Mouse (Mus musculus): ENCODE results near the gene Tm7sf3. TPM values are rescaled to one million over a fixed set of nuclear protein-coding genes. Genes with fewer than 3 reads are reported as not detected.

The Tm7sf3 gene
- polyA plus RNA-seq, 1 experiment: 22.9 TPM

DNA sequence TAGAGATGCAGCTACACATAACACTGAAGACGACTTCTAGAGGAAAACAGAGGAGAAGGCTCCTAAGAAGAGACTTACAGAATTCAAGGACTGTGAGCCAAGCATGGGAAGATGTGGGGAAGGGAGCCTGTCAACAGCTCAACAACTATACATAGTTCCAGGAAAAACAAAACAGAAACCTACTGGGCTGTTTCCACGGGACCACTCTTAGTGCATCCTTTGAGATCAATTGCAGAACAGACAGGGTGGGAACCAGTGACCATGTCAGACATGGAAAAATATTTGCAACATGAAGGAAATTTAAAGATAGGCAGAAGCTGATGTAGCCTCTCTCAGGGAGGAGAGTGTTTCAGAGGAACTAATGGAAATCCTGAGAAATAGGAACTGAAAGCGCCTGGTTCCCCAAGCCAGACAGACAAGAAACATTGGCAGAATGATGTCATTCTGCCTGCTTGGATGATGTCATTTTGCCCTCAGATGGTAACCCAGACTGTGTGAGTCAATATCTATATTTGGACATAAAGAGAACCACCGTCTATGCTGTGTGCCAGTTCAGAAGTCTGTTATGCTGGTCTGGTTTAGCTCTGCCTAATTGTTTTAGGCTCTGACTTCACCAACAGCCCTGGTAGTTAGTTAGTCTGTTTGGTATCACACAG lies 32.4 kb upstream of the Tm7sf3 start:
- Histone ChIP-seq H3K27ac (ENCODE audit: insufficient read depth, low read length) (no peak overlapping the region; the same call in 1 of the 2 replicates), H3K4me1 (ENCODE audit: control insufficient read depth, insufficient read depth, low read length) (no peaks in the 10 kb centered on the region), H3K4me3 (ENCODE audit: insufficient read depth, low read length) (no peak overlapping the region)
- TF ChIP-seq POLR2A (IDR thresholded peaks at IDR 0.05; ENCODE audit: extremely low read depth, insufficient read depth, low read length): no peak
- TF ChIP-seq CTCF (IDR thresholded peaks at IDR 0.05; ENCODE audit: extremely low read depth, insufficient read depth, low read length): no peak

DNA sequence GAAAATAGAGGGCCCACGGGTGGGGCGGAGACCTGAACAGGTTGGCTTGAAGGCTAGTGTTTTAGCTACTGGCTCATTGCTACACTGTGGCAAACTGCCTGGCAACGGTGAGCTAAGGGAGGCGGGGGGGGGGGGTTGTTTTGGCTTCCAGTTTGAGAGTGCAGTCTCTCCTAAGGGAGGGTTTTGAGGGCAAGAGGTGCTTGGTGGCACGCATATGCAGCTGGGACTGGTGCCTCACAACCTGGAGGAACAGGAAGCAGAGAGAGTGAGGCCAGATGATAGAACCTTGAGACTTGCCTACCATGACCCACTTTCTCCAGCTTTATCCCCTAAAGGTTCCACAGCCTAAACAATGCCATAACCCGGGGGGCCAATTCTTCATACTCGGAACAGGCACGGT lies 31.8 kb upstream of the Tm7sf3 start:
- no peaks in the 10 kb centered on the region for H3K4me1 ChIP-seq (ENCODE audit: control insufficient read depth, insufficient read depth, low read length)
- no peak overlapping the region for H3K27ac ChIP-seq (ENCODE audit: insufficient read depth, low read length)
- TF ChIP-seq POLR2A (IDR thresholded peaks at IDR 0.05; ENCODE audit: extremely low read depth, insufficient read depth, low read length) (no peak), CTCF (IDR thresholded peaks at IDR 0.05; ENCODE audit: extremely low read depth, insufficient read depth, low read length) (no peak)
- no peak overlapping the region for H3K4me3 ChIP-seq (ENCODE audit: insufficient read depth, low read length)

DNA sequence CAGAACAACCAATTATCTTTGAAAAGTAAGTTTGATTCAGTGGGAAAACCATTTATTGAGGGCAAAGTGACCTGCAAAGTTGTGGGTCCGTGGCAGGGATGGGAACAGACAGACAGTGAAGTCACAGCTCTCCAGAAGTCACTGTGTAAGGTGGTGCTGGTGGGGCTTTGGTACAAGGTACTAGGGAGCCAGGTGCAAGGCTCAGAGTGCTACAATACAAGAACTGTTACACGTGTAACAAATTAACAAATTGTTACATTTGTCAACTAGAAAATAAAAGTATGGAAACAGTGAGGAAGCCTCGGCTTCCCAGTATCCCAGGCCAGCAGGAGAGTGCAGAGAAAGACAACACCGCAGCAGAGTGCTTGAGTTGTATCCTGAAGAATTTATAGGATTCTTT lies 31.1 kb upstream of the Tm7sf3 start:
- Histone ChIP-seq H3K4me3 (ENCODE audit: insufficient read depth, low read length) (no peak overlapping the region), H3K27ac (ENCODE audit: insufficient read depth, low read length) (no peak overlapping the region), H3K4me1 (ENCODE audit: control insufficient read depth, insufficient read depth, low read length) (no peaks in the 10 kb centered on the region)
- TF ChIP-seq POLR2A (IDR thresholded peaks at IDR 0.05; ENCODE audit: extremely low read depth, insufficient read depth, low read length) (no peak), CTCF (IDR thresholded peaks at IDR 0.05; ENCODE audit: extremely low read depth, insufficient read depth, low read length) (no peak)

DNA sequence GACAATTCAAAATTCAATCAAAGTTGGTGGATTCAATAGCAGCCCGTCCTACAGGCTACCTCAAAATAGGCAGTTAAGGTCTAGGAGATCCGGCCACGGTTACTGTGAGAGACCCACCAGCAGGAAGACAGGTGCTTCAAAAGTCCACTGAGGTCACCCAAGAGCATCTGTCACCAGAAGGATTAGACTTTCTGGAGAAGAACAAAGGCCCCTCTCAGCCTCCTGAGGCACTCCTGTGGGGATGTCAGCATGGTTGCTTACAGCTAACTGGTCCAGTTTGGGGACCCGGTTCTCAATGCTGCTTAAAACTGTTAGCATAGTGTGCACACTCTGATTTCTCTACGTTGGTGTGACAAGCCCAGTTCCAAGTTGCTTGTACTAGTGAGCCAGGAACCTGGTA lies 29.5 kb upstream of the Tm7sf3 start:
- Histone ChIP-seq H3K27ac (ENCODE audit: insufficient read depth, low read length) (no peak overlapping the region), H3K4me3 (ENCODE audit: insufficient read depth, low read length) (no peak overlapping the region), H3K4me1 (ENCODE audit: control insufficient read depth, insufficient read depth, low read length) (no peaks in the 10 kb centered on the region)
- no peak for TF ChIP-seq CTCF (IDR thresholded peaks at IDR 0.05; ENCODE audit: extremely low read depth, insufficient read depth, low read length)
- no peak for TF ChIP-seq POLR2A (IDR thresholded peaks at IDR 0.05; ENCODE audit: extremely low read depth, insufficient read depth, low read length)

DNA sequence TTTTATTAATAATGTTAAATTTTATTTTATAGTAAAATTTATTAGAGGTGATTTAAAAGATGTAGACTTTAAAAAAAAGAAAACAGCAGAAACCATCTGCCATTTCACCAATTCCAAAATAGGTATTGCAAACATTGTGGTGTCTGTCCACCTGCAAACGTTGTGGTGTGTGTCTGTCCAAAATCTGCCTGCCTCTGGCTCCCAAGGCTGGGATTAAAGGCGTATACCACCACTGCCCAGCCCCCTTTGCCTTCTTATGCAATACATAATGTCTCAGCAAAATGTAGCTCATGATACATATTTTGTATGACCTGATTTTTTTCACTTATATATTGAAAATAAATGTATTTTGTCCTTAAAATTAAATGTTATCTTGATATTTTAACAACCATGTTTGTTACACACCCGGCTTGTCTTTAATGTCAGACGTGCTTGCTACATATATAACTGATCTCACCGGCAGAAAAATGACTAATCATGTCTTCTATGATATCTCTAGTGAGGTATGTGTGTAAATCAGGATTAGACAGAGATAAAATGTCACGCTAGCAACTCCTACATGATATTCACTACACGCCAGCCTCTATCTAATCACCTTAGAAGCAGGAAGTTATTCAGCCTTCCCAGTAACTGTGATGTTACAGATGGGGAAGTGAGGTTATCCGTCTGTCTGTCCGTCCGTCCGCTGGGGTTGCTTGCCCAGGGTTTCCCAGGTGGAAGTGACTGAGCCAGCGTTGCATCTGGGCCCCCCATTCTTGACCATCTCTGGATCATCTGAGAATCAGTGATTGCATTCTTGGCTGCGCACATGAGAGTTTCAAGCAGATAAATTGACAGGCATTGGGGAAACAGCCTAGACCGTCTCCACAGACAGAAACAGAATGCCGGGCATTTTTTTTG lies 28.6 kb upstream of the Tm7sf3 start:
- TF ChIP-seq CTCF (IDR thresholded peaks at IDR 0.05; ENCODE audit: extremely low read depth, insufficient read depth, low read length) (no peak), POLR2A (IDR thresholded peaks at IDR 0.05; ENCODE audit: extremely low read depth, insufficient read depth, low read length) (no peak)
- H3K4me1 ChIP-seq (ENCODE audit: control insufficient read depth, insufficient read depth, low read length): no peaks in the 10 kb centered on the region
- no peak overlapping the region for H3K27ac ChIP-seq (ENCODE audit: insufficient read depth, low read length)
- H3K4me3 ChIP-seq (ENCODE audit: insufficient read depth, low read length): no peak overlapping the region

DNA sequence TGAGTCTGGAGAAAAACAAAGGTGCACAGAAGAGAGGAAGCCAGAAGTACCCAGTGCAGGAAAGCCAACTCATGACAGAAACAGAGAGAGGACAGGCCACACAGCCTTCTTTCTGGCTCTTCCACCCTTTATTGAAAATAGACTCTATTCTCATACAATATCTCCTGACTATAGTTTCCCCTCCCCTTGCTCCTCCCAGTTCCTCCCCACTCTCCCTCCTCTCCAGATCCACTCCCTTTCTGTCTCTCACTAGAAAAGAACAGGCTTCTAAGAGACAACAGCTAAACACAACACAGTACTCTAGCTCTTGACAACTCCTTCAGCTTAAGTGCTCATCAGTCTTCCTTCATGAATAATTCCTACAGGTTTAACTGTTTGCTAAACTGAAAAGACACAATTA lies 26.0 kb upstream of the Tm7sf3 start:
- Histone ChIP-seq H3K4me3 (ENCODE audit: insufficient read depth, low read length) (no peak overlapping the region), H3K27ac (ENCODE audit: insufficient read depth, low read length) (no peak overlapping the region)
- TF ChIP-seq POLR2A (IDR thresholded peaks at IDR 0.05; ENCODE audit: extremely low read depth, insufficient read depth, low read length): no peak

DNA sequence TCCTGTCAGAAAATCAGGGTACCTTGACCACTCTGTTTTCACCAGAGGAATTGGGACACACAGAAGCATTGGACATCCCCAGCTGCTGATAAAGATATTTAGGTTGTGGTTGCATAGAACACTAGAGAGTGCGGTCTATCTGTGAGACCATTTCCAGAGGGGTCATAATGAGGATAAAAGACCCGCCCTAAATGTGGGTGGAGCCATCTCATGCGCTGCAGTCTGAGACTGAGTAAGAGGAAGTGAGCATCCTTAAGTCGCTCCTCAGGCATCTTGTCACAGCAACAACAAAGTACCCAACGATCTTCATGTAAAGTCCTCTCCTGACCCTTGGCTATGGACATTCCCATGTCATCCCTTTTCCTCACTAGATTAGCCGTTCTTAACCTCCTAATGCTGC lies 24.2 kb upstream of the Tm7sf3 start:
- TF ChIP-seq CTCF (IDR thresholded peaks at IDR 0.05; ENCODE audit: extremely low read depth, insufficient read depth, low read length): no peak
- Histone ChIP-seq H3K4me1 (ENCODE audit: control insufficient read depth, insufficient read depth, low read length) (0 out of 2 replicates have a peak, but pooled peaks cover 3% of the 10 kb centered on the region), H3K27ac (ENCODE audit: insufficient read depth, low read length) (no peak overlapping the region), H3K4me3 (ENCODE audit: insufficient read depth, low read length) (no peak overlapping the region)

More for the DNA sequence above, 26.0 kb upstream of the Tm7sf3 start:
- 0 out of 2 replicates have a peak, but pooled peaks cover 3% of the 10 kb centered on the region for H3K4me1 ChIP-seq (ENCODE audit: control insufficient read depth, insufficient read depth, low read length)

DNA sequence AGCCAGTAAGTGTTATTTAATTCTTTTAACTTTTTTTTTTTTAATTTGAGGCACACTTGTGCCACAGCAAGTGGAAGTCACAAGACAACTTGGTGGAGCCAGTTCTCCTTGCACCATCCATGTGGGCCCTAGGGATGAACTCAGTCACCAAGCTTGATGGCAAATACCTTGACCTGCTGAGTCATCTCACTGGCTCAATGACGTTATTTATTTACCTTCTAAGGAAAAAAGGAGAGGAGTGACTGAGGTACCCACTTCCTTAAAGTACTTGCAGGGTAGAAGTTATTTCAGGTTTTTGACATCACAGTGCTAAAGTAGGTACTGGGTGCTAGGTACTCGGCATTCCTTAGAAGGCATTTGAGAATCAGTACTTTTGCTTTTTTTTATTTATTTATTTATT lies 22.8 kb upstream of the Tm7sf3 start:
- TF ChIP-seq CTCF (IDR thresholded peaks at IDR 0.05; ENCODE audit: extremely low read depth, insufficient read depth, low read length) (no peak), POLR2A (IDR thresholded peaks at IDR 0.05; ENCODE audit: extremely low read depth, insufficient read depth, low read length) (no peak)
- H3K4me3 ChIP-seq (ENCODE audit: insufficient read depth, low read length): no peak overlapping the region
- no peak overlapping the region for H3K27ac ChIP-seq (ENCODE audit: insufficient read depth, low read length)
- 0 out of 2 replicates have a peak, but pooled peaks cover 3% of the 10 kb centered on the region for H3K4me1 ChIP-seq (ENCODE audit: control insufficient read depth, insufficient read depth, low read length)

DNA sequence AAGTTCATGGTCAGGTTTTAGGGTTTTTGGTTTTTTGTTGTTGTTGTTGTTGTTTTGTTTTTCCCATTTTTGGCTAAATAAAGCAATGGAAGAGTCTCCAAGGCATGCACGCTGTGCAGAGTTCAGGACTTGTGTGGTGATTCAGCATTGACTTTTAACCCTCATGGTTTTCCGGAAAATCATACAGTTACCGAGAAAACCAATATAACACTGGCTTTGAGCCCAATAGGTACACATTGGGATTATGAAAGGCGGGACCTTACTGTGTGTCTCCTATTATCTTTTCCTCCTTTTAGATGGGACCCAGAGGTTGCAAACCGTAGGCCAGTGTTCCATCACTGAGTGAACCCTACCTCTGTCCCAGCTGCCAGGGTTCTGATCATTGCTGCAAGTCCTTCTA lies 22.3 kb upstream of the Tm7sf3 start:
- Histone ChIP-seq H3K4me1 (ENCODE audit: control insufficient read depth, insufficient read depth, low read length) (0 out of 2 replicates have a peak, but pooled peaks cover 3% of the 10 kb centered on the region), H3K27ac (ENCODE audit: insufficient read depth, low read length) (no peak overlapping the region), H3K4me3 (ENCODE audit: insufficient read depth, low read length) (no peak overlapping the region)
- no peak for TF ChIP-seq POLR2A (IDR thresholded peaks at IDR 0.05; ENCODE audit: extremely low read depth, insufficient read depth, low read length)
- no peak for TF ChIP-seq CTCF (IDR thresholded peaks at IDR 0.05; ENCODE audit: extremely low read depth, insufficient read depth, low read length)

DNA sequence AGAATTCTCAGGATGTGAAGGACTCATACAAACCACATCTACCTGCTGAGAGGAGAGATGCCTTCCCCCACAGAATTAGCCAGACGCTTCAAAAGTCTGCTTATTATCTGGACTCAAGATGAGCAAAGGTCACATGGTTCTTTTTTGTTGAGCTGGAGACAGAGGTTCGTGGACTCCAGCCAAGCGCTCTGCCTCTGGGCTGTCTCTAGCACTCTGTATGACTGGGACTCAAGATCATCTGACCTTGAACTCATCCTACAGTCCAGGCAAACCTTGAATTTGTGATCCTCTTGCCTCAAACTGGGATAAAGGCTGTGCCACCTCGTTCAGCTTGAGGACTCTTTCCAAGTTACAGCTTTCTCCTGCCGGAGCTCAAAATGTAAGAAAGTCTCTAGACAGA lies 21.5 kb upstream of the Tm7sf3 start:
- TF ChIP-seq POLR2A (IDR thresholded peaks at IDR 0.05; ENCODE audit: extremely low read depth, insufficient read depth, low read length) (no peak), CTCF (IDR thresholded peaks at IDR 0.05; ENCODE audit: extremely low read depth, insufficient read depth, low read length) (no peak)

More for the DNA sequence above, 21.5 kb upstream of the Tm7sf3 start:
- H3K4me3 ChIP-seq (ENCODE audit: insufficient read depth, low read length): no peak overlapping the region
- H3K4me1 ChIP-seq (ENCODE audit: control insufficient read depth, insufficient read depth, low read length): 0 out of 2 replicates have a peak, but pooled peaks cover 3% of the 10 kb centered on the region
- no peak overlapping the region for H3K27ac ChIP-seq (ENCODE audit: insufficient read depth, low read length)
